Mouse (Mus musculus) liver, embryonic 14.5 days (tissue): ENCODE measurements around the gene Chpf. TPM values are rescaled to one million over a fixed set of nuclear protein-coding genes. Genes with fewer than 3 reads are reported as not detected.
A peak's percentile ranks its signal among the peaks of the same experiment; 100 is the strongest.

Experiments
- ATAC-seq: fragments of 200-750 bp; cut with Nextera tagmentation; 2 replicates; pipeline ENCODE4 v1.8.0; 2017; ENCODE audit warnings: moderate number of reproducible peaks, mild to moderate bottlenecking, moderate library complexity; ENCODE audit not compliant: insufficient read depth
- DNase-seq, 3 experiments: peaks; one replicate each; pipeline ENCODE4 v3.0.0-alpha.2; 2012 to 2013; ENCODE audit warnings: low read depth in 3 of 3, low spot score in 3 of 3
- H3K27ac ChIP-seq: fragments of 300-500 bp; sonication (generic); 2 replicates; pipeline ENCODE4 v1.5.1; 2014; ENCODE audit warnings: moderate library complexity, mild to moderate bottlenecking, control low read depth, inconsistent platforms
- H3K27me3 ChIP-seq: fragments of 300-500 bp; sonication (generic); 2 replicates; pipeline ENCODE4 v1.6.1; 2014; ENCODE audit warnings: mild to moderate bottlenecking, low read length, moderate library complexity; ENCODE audit not compliant: control insufficient read depth, insufficient read depth
- H3K36me3 ChIP-seq: fragments of 300-500 bp; sonication (generic); replicated peaks from 2 replicates; pipeline ENCODE4 v1.6.1; 2014; ENCODE audit warnings: low read depth; ENCODE audit not compliant: control insufficient read depth, insufficient read depth
- H3K4me1 ChIP-seq, 2 experiments: fragments of 200-500 bp in 1 of 2; fragments of 300-500 bp in 1 of 2; sonication (generic) in 1 of 2; replicated peaks; 2 replicates each; pipeline ENCODE4 v1.6.1; 2012 to 2014; ENCODE audit warnings: antibody characterized with exemption in 1 of 2, inconsistent platforms in 1 of 2, low read length in 1 of 2; ENCODE audit not compliant: control insufficient read depth in 2 of 2, insufficient read depth in 2 of 2
- H3K4me2 ChIP-seq: fragments of 300-500 bp; sonication (generic); 2 replicates; pipeline ENCODE4 v1.6.1; 2014; ENCODE audit warnings: low read depth, mild to moderate bottlenecking, control low read depth, moderate library complexity
- H3K4me3 ChIP-seq, 2 experiments: fragments of 200-500 bp in 1 of 2; fragments of 300-500 bp in 1 of 2; sonication (generic) in 1 of 2; 2 replicates each; pipeline ENCODE4 v1.5.1; 2012 to 2014; ENCODE audit warnings: low read depth in 2 of 2, low read length in 2 of 2, mild to moderate bottlenecking in 2 of 2, control low read depth in 1 of 2, inconsistent platforms in 1 of 2, moderate library complexity in 1 of 2; ENCODE audit not compliant: insufficient read depth in 1 of 2
- H3K9ac ChIP-seq: fragments of 300-500 bp; sonication (generic); replicated peaks from 2 replicates; pipeline ENCODE4 v1.6.1; 2014; ENCODE audit warnings: mild to moderate bottlenecking, control low read depth, moderate library complexity
- H3K9me3 ChIP-seq: fragments of 300-500 bp; sonication (generic); 2 replicates; pipeline ENCODE4 v1.6.1; 2016; ENCODE audit warnings: low read length, mixed read lengths; ENCODE audit not compliant: control insufficient read depth
- CTCF ChIP-seq: IDR thresholded peaks from 2 replicates; pipeline ENCODE4 v1.5.1; 2016; ENCODE audit warnings: antibody characterized with exemption, low read depth, control low read depth
- EP300 ChIP-seq: IDR thresholded peaks from 2 replicates; pipeline ENCODE4 v1.6.1; 2016; ENCODE audit warnings: antibody characterized with exemption, low read depth
- whole genome bisulfite sequencing: fragments of 180-500 bp; shearing (Covaris S2); extraction: QIAGEN DNeasy Blood & Tissue Kit; methylation state at CpG from one replicate; pipeline ENCODE4 v1.1.7; 2014; ENCODE audit not compliant: insufficient replicate concordance; 5-methylcytosine and 5-hydroxymethylcytosine counted together
- polyA plus RNA-seq, 2 experiments: library from polyadenylated mRNA; depleted of rRNA in 1 of 2; stranded (reverse) in 1 of 2; unstranded in 1 of 2; fragments of >200 nt; fragmentation: Nextera tagmentation in 1 of 2; extraction: Ambion mirVana in 1 of 2; gene quantifications; 2 replicates each; pipeline versions ENCODE4 v1.2.1 to v1.2.3; 2012 to 2014

Gene Chpf
- polyA plus RNA-seq, 2 experiments, result 2.8 to 5.0 TPM

- ATAC-seq (peak; percentile 61), DNase-seq (peak in 1 of 3 experiments; percentile 20)
- TF ChIP-seq CTCF, result no peak
- no peak for TF ChIP-seq EP300
- Histone ChIP-seq H3K9ac (no peak overlapping the region), H3K9me3 (no peaks in the 10 kb centered on the region), H3K36me3 (no peaks in the 10 kb centered on the region), H3K4me1 (peaks cover 23 to 36% of the 10 kb centered on the region in 2 experiments), H3K27ac (no peak overlapping the region), H3K4me2 (peak overlapping the region; percentile 58), H3K27me3 (peaks cover 32% of the 10 kb centered on the region), H3K4me3 (no peak overlapping the region)
- 11% methylated on average over 9 of the region's 9 CpGs for WGBS
Observed at GRCm38 (mm10) chr1:75445141-75445701, 33.9 kb downstream of the Chpf start.

- WGBS, result 60% methylated on average over 3 of the region's 3 CpGs
- H3K27me3 ChIP-seq, result peaks cover 22% of the 10 kb centered on the region
Observed at GRCm38 (mm10) chr1:75444208-75444607, 34.9 kb downstream of the Chpf start.

GRCm38 (mm10) chr1:75443247-75444024 lies 35.7 kb downstream of the Chpf start:
- 55% methylated on average over 13 of the region's 13 CpGs for WGBS
- peaks cover 23 to 25% of the 10 kb centered on the region in 2 experiments for H3K4me1 ChIP-seq

More at GRCm38 (mm10) chr1:75444208-75444607, 34.9 kb downstream of the Chpf start:
- Histone ChIP-seq H3K9ac (no peak overlapping the region), H3K36me3 (no peaks in the 10 kb centered on the region), H3K4me2 (peak overlapping the region; percentile 58; the same call in 1 of the 2 replicates), H3K9me3 (no peaks in the 10 kb centered on the region), H3K4me3 (no peak overlapping the region), H3K27ac (no peak overlapping the region), H3K4me1 (peaks cover 23 to 28% of the 10 kb centered on the region in 2 experiments)
- DNase-seq (no peak), ATAC-seq (no peak)
- no peak for TF ChIP-seq EP300
- TF ChIP-seq CTCF, result no peak

DNA sequence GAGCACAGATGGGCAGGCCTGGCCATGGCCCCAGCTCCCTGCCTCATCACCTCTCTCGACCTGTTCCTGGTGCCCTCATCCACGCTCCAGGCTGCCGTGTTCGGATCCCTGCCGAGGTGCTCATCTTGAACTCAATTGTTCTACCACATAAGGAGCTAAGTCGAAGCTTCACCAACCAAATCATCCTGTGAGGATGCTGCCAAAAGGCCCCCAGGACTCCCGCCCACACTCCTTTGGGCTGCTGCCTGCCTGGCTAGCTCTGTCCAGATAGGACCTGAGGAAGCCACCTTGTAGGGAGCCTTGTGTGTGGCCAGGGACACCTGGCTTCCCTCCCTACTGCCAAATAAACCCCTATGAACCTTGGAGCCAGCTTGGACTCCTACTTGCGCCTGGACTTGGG lies 36.3 kb downstream of the Chpf start:
- Histone ChIP-seq H3K27ac (no peak overlapping the region), H3K4me2 (no peak overlapping the region), H3K9me3 (no peaks in the 10 kb centered on the region), H3K36me3 (no peaks in the 10 kb centered on the region), H3K4me1 (peaks cover 21 to 23% of the 10 kb centered on the region in 2 experiments), H3K4me3 (no peak overlapping the region), H3K9ac (no peak overlapping the region), H3K27me3 (peaks cover 8% of the 10 kb centered on the region)
- WGBS, result 65% methylated on average over 8 of the region's 8 CpGs
- ATAC-seq (no peak), DNase-seq (no peak)
- TF ChIP-seq CTCF (no peak), EP300 (no peak)

More at GRCm38 (mm10) chr1:75443247-75444024, 35.7 kb downstream of the Chpf start:
- TF ChIP-seq CTCF, result no peak
- no peak for TF ChIP-seq EP300
- no peak for DNase-seq
- Histone ChIP-seq H3K9me3 (no peaks in the 10 kb centered on the region), H3K36me3 (no peaks in the 10 kb centered on the region), H3K27ac (no peak overlapping the region), H3K4me2 (no peak overlapping the region), H3K4me3 (no peak overlapping the region), H3K27me3 (peaks cover 14% of the 10 kb centered on the region), H3K9ac (no peak overlapping the region)
- ATAC-seq, result no peak

DNA sequence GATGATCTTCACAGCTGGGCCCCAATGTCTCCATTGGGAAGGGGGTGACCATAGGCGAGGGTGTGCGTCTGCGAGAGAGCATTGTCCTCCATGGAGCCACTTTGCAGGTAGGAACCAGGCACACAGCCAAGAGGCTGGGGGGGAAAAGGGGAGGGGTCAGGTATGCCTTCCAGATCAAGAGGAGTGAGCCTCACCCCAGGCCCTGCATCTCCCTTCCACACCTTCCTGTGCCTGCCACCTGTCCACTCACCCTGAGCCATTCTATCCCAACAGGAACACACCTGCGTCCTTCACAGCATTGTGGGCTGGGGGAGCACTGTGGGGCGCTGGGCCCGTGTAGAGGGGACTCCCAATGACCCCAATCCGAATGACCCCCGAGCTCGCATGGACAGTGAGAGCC lies 36.9 kb downstream of the Chpf start:
- Histone ChIP-seq H3K27me3 (peaks cover 4% of the 10 kb centered on the region; the same call in 1 of the 2 replicates), H3K4me1 (peaks cover 14 to 22% of the 10 kb centered on the region in 2 experiments), H3K36me3 (no peaks in the 10 kb centered on the region), H3K9me3 (no peaks in the 10 kb centered on the region), H3K4me2 (no peak overlapping the region), H3K4me3 (no peak overlapping the region), H3K27ac (no peak overlapping the region), H3K9ac (no peak overlapping the region)
- DNase-seq (no peak), ATAC-seq (no peak)
- 81% methylated on average over 9 of the region's 9 CpGs for WGBS
- TF ChIP-seq CTCF (no peak), EP300 (no peak)
